Mouse (Mus musculus) myocyte (in vitro differentiated cells): ENCODE measurements around the gene Jakmip3.

Experiments
- MAX ChIP-seq: IDR thresholded peaks from one replicate; pipeline ENCODE4 v1.6.1; 2011; ENCODE audit warnings: low read depth, mild to moderate bottlenecking, control low read depth
- MYOD1 ChIP-seq, 3 experiments: IDR thresholded peaks; one replicate each; pipeline ENCODE4 v1.6.1; 2011; ENCODE audit warnings: control low read depth in 2 of 3, low read depth in 2 of 3, mild to moderate bottlenecking in 2 of 3, moderate library complexity in 1 of 3; ENCODE audit not compliant: insufficient read length in 2 of 3, control insufficient read depth in 1 of 3
- POLR2A ChIP-seq: IDR thresholded peaks from one replicate; pipeline ENCODE4 v1.6.1; 2011; ENCODE audit warnings: low read depth, mild to moderate bottlenecking, control low read depth, moderate library complexity; ENCODE audit not compliant: insufficient read length
- POLR2AphosphoS2 ChIP-seq: IDR thresholded peaks from one replicate; pipeline ENCODE4 v1.6.1; 2011; ENCODE audit warnings: low read depth, control low read depth; ENCODE audit not compliant: insufficient read length

DNA sequence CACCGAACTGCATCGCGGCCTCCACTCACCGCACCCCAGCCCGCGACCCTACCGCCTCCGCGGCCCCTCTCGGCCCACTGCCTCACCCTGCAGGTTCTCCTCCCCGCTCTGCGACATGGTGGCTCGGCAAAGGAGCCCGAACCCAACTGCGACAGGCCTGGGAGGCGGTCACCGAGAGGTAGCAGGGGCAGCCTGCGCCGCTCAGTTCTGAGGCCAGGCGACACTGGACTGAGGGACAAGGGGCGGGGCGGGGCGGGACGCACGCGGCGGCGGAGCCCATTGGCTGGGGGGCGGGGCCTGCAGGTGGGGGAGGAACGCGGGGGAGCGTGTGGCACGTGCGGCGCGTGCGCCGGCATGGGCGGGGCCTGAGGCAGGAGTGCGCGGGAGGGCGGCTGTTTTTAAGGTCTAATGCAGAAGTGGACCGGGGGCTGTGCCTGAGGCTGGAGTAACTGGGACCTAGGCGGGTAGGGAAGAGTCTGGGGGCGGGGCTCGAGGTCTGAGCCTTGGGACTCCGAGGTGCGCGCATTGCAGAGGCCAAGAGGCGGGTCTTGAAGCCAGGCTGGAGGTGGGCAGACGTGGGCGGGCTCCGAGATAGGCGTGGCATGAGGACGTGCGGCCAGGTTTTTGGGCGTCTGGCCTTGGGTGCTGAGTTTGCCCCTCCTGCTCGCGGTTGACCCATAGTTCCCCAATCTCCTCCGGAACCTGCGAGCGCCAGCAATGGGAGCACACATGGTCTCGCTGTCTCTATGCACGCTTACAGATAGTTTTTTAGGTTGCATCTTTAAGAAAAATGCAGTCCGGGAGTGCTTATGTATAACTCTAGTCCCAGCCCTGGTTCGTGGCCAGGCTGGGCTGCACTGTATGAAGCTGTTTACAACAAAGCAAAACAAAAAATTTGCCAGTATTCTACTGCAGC lies 31.0 kb upstream of the Jakmip3 start, which contains the start of gene Bnip3:
- TF ChIP-seq MYOD1 (IDR thresholded peaks at IDR 0.05; ENCODE audit: control insufficient read depth in 1 of 3, insufficient read length in 2 of 3, low read depth in 2 of 3) (peak in 1 of 3 experiments; percentile 4), MAX (no peak), POLR2A (peak; percentile 96), POLR2AphosphoS2 (peak; percentile 90)
